Mouse (Mus musculus) kidney, embryonic 14.5 days (tissue): Measurements from ENCODE around the gene Zfp827. TPM values are rescaled to one million over a fixed set of nuclear protein-coding genes. Genes with fewer than 3 reads are reported as not detected.
"Not testable (repeated sequence)": the region's sequence is repeated elsewhere in the genome, so short reads cannot be mapped to it uniquely, and the experiment has no call there.

Experiments used
- ATAC-seq: fragments of 200-750 bp; cut with Nextera tagmentation; 2 replicates; pipeline ENCODE4 v1.8.0; 2017; ENCODE audit warnings: moderate number of reproducible peaks, mild to moderate bottlenecking, moderate TSS enrichment, moderate library complexity; ENCODE audit not compliant: low FRiP score, low TSS enrichment
- H3K27ac ChIP-seq: fragments of 300-500 bp; sonication (generic); 2 replicates; pipeline ENCODE4 v1.5.1; 2014; ENCODE audit warnings: low read depth, mild to moderate bottlenecking, low read length, moderate library complexity, mixed read lengths
- H3K27me3 ChIP-seq: fragments of 300-500 bp; sonication (generic); 2 replicates; pipeline ENCODE4 v1.6.1; 2014; ENCODE audit warnings: mild to moderate bottlenecking, low read length; ENCODE audit not compliant: control insufficient read depth, insufficient read depth
- H3K36me3 ChIP-seq: fragments of 300-500 bp; sonication (generic); 2 replicates; pipeline ENCODE4 v1.6.1; 2014; ENCODE audit warnings: low read length, mixed read lengths; ENCODE audit not compliant: control insufficient read depth, insufficient read depth
- H3K4me1 ChIP-seq: fragments of 300-500 bp; sonication (generic); 2 replicates; pipeline ENCODE4 v1.6.1; 2014; ENCODE audit warnings: low read length, mixed read lengths; ENCODE audit not compliant: control insufficient read depth, insufficient read depth
- H3K4me2 ChIP-seq: fragments of 300-500 bp; sonication (generic); replicated peaks from 2 replicates; pipeline ENCODE4 v1.6.1; 2014; ENCODE audit warnings: low read depth, mild to moderate bottlenecking, low read length
- H3K4me3 ChIP-seq: fragments of 300-500 bp; sonication (generic); 2 replicates; pipeline ENCODE4 v1.5.1; 2014; ENCODE audit warnings: mild to moderate bottlenecking, low read length
- H3K9ac ChIP-seq: fragments of 300-500 bp; sonication (generic); 2 replicates; pipeline ENCODE4 v1.6.1; 2014; ENCODE audit warnings: low read depth, mild to moderate bottlenecking, low read length, moderate library complexity
- H3K9me3 ChIP-seq: fragments of 300-500 bp; sonication (generic); 2 replicates; pipeline ENCODE4 v1.6.1; 2016; ENCODE audit warnings: low read length; ENCODE audit not compliant: control insufficient read depth
- WGBS: fragments of 180-500 bp; shearing (Covaris S2); extraction: QIAGEN DNeasy Blood & Tissue Kit; methylation state at CpG from one replicate; pipeline ENCODE4 v1.1.7; 2014; 5-methylcytosine and 5-hydroxymethylcytosine counted together
- polyA plus RNA-seq: library from polyadenylated mRNA; unstranded; fragments of >200 nt; fragmentation: Nextera tagmentation; extraction: Ambion mirVana; gene quantifications from 2 replicates; pipeline ENCODE4 v1.2.1, GENCODE M21; 2014

Zfp827 gene
- polyA plus RNA-seq, 1 experiment from 2014 or later, result 12.2 TPM

DNA sequence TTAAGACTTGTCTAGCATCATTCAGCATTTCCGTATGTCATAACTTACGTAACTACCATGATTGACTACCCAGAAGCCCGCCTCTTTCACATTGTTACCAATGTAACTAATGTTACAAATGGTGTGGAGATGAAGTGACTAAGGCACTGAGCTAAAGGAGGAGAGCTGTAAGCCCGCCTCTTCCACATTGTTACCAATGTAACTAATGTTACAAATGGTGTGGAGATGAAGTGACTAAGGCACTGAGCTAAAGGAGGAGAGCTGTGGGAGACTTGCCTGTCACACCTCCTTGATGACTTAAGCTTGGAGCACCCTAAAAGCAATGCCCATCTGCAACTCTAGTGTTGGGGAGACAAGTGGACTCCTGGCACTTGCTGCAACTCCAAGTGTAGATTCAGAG, 100.3 kb downstream of the Zfp827 start:
- not testable (repeated sequence) for H3K9me3 ChIP-seq
- H3K36me3 ChIP-seq, result peaks cover 24% of the 10 kb centered on the region; the same call in 1 of the 2 replicates
- WGBS, result 93% methylated on average over 4 of the region's 4 CpGs

GRCm38 (mm10) chr8:79139614-79140013, 111.4 kb downstream of the Zfp827 start:
- Histone ChIP-seq H3K27ac (no peak overlapping the region), H3K4me3 (no peak overlapping the region), H3K9ac (no peak overlapping the region), H3K4me1 (no peaks in the 10 kb centered on the region), H3K9me3 (no peaks in the 10 kb centered on the region), H3K4me2 (no peak overlapping the region), H3K27me3 (no peaks in the 10 kb centered on the region), H3K36me3 (peaks cover 39% of the 10 kb centered on the region)
- 95% methylated on average over 4 of the region's 4 CpGs for WGBS
- no peak for ATAC-seq

More for the DNA sequence above, 100.3 kb downstream of the Zfp827 start:
- not testable (repeated sequence) for H3K27me3 ChIP-seq, H3K4me3 ChIP-seq, H3K4me2 ChIP-seq, ATAC-seq, H3K27ac ChIP-seq, H3K9ac ChIP-seq, H3K4me1 ChIP-seq

DNA sequence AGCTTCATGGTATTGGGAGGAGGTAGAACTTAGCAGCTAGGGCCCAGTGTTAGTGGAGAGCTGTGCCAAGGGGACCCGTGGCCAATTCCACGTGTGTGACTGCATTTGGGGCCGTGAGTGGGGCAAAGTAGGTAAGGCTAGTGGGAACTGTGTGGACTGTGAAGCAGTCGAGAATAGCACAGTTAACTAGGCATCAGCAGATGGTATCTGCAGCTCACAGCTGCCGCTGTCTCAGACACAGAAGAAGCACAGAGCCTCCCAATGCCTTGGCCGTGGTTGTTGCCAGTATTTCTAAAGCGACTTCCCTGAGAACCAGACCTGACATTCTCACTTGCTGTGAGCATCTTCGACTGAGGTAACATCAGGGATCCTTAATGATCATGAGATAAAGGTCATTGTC, 112.7 kb downstream of the Zfp827 start:
- no peaks in the 10 kb centered on the region for H3K4me1 ChIP-seq
- ATAC-seq, result no peak
- H3K4me3 ChIP-seq, result no peak overlapping the region
- H3K27me3 ChIP-seq, result no peaks in the 10 kb centered on the region
- WGBS, result 90% methylated on average over 8 of the region's 8 CpGs
- H3K9me3 ChIP-seq, result no peaks in the 10 kb centered on the region
- H3K27ac ChIP-seq, result no peak overlapping the region
- peaks cover 42% of the 10 kb centered on the region for H3K36me3 ChIP-seq
- no peak overlapping the region for H3K9ac ChIP-seq
- no peak overlapping the region for H3K4me2 ChIP-seq

DNA sequence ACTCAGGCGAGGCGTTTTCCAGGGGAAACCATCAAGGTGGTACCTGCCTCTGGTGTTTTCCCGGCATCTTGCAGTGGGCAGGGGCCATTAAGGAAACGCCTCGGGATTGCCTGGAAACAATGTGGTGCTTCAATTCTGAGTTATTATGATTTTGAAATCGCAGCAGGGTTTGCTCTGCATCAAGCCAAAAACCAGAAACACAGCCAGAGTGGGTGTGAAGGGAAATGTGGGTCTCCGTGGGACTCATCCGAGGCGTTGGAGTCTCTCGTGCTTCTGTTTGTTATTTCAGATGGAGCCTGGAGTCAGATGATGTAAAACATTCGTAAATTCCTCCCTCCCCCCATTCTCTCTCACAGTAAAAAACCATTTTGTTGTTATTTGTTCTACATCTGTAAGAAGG, 113.4 kb downstream of the Zfp827 start:
- Histone ChIP-seq H3K9ac (no peak overlapping the region), H3K36me3 (peaks cover 40% of the 10 kb centered on the region), H3K27me3 (no peaks in the 10 kb centered on the region), H3K4me3 (no peak overlapping the region), H3K4me2 (no peak overlapping the region), H3K27ac (no peak overlapping the region), H3K9me3 (no peaks in the 10 kb centered on the region), H3K4me1 (no peaks in the 10 kb centered on the region)
- ATAC-seq, result no peak
- 70% methylated on average over 11 of the region's 11 CpGs for WGBS

DNA sequence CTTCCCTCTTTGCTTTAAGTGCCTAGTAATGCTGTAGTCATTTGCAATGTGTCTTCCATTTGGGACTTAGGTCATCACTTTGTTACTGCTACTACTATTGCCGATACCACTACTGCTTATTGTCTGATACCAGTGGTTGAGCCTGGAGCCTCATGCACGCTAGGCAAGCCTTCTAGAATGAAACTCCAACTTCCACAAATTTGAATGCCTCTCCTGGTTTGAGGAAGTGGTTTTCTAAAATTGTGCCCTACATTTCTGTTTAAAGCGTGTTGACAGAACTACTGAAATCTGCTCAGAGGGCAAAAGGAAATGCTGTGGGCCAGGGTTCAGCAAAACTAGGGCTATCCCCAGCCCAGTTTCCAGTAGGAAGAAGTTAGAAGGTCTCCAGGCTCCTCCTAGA, 115.5 kb downstream of the Zfp827 start:
- no peak overlapping the region for H3K4me3 ChIP-seq
- H3K36me3 ChIP-seq, result peaks cover 32% of the 10 kb centered on the region; the same call in 1 of the 2 replicates
- 88% methylated on average over 3 of the region's 3 CpGs for WGBS
- H3K27me3 ChIP-seq, result no peaks in the 10 kb centered on the region
- H3K4me1 ChIP-seq, result no peaks in the 10 kb centered on the region
- no peak overlapping the region for H3K27ac ChIP-seq
- H3K4me2 ChIP-seq, result no peak overlapping the region
- no peak for ATAC-seq
- H3K9ac ChIP-seq, result no peak overlapping the region
- no peaks in the 10 kb centered on the region for H3K9me3 ChIP-seq

- Histone ChIP-seq H3K36me3 (peaks cover 32% of the 10 kb centered on the region; the same call in 1 of the 2 replicates), H3K4me1 (no peaks in the 10 kb centered on the region), H3K4me2 (no peak overlapping the region), H3K4me3 (no peak overlapping the region), H3K27me3 (no peaks in the 10 kb centered on the region), H3K9me3 (no peaks in the 10 kb centered on the region), H3K9ac (no peak overlapping the region), H3K27ac (no peak overlapping the region)
- WGBS, result 87% methylated on average over 8 of the region's 8 CpGs
- ATAC-seq, result no peak
These were observed 117.0 kb downstream of the Zfp827 start for GRCm38 (mm10) chr8:79145210-79145609.

- Histone ChIP-seq H3K9ac (no peak overlapping the region), H3K27ac (no peak overlapping the region), H3K9me3 (no peaks in the 10 kb centered on the region), H3K36me3 (peaks cover 32% of the 10 kb centered on the region; the same call in 1 of the 2 replicates), H3K4me2 (no peak overlapping the region), H3K4me3 (no peak overlapping the region), H3K4me1 (no peaks in the 10 kb centered on the region), H3K27me3 (no peaks in the 10 kb centered on the region)
- 93% methylated on average over 10 of the region's 10 CpGs for WGBS
- ATAC-seq, result no peak
These were observed 117.4 kb downstream of the Zfp827 start for GRCm38 (mm10) chr8:79145626-79146025.

- peaks cover 22% of the 10 kb centered on the region; the same call in 1 of the 2 replicates for H3K36me3 ChIP-seq
- 82% methylated on average over 10 of the region's 10 CpGs for WGBS
These were observed 120.6 kb downstream of the Zfp827 start for GRCm38 (mm10) chr8:79148799-79149198.

GRCm38 (mm10) chr8:79149880-79150279, 121.6 kb downstream of the Zfp827 start:
- ATAC-seq, result no peak
- WGBS, result 91% methylated on average over 10 of the region's 10 CpGs
- H3K27ac ChIP-seq, result no peak overlapping the region
- no peaks in the 10 kb centered on the region for H3K4me1 ChIP-seq
- H3K27me3 ChIP-seq, result no peaks in the 10 kb centered on the region
- H3K9ac ChIP-seq, result no peak overlapping the region
- no peaks in the 10 kb centered on the region for H3K9me3 ChIP-seq
- peaks cover 24% of the 10 kb centered on the region; the same call in 1 of the 2 replicates for H3K36me3 ChIP-seq
- H3K4me3 ChIP-seq, result no peak overlapping the region
- no peak overlapping the region for H3K4me2 ChIP-seq

More at GRCm38 (mm10) chr8:79148799-79149198, 120.6 kb downstream of the Zfp827 start:
- no peaks in the 10 kb centered on the region for H3K9me3 ChIP-seq
- no peak overlapping the region for H3K4me3 ChIP-seq
- H3K4me2 ChIP-seq, result no peak overlapping the region
- H3K27ac ChIP-seq, result no peak overlapping the region
- no peak overlapping the region for H3K9ac ChIP-seq
- ATAC-seq, result no peak
- no peaks in the 10 kb centered on the region for H3K27me3 ChIP-seq
- H3K4me1 ChIP-seq, result no peaks in the 10 kb centered on the region
